Mouse (Mus musculus): ENCODE results near the gene Zcchc24.

DNA sequence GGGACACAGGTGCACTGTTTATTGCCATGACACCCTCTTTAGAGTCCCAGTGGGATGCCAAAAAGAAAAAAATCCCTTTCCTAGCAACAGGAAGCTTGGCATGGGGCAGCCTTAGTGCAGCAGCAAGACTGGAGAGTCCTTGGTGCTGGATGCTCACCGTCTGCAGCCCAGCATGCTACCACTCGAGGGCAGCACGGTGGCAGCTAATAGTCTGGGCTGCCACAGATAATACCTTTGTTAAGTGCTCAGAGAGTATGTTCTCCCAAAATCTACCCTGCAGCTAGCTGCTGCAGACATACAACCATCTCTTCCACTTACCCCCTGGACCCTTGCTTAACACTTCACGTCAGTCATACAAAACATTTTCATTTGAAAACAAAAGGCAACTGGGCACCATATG is 55.4 kb downstream of the Zcchc24 start:
- TF ChIP-seq CTCF (IDR thresholded peaks at IDR 0.05; ENCODE audit: control insufficient read depth, insufficient read depth, insufficient read length) (peak; percentile 30), USF1 (IDR thresholded peaks at IDR 0.05; ENCODE audit: low read depth) (no peak), MYOG (IDR thresholded peaks at IDR 0.05; ENCODE audit: control insufficient read depth, extremely low read depth, insufficient read length) (no peak), FOSL1 (IDR thresholded peaks at IDR 0.05; ENCODE audit: insufficient read depth, low read length, poor library complexity, severe bottlenecking) (no peak)

All from C2C12 (cell line).